Mouse (Mus musculus): Measurements from ENCODE around the gene Slc29a2. TPM values are rescaled to one million over a fixed set of nuclear protein-coding genes. Genes with fewer than 3 reads are reported as not detected.

Slc29a2 gene
- polyA plus RNA-seq, 1 experiment, result 18.5 TPM

- no peak overlapping the region for H3K9ac ChIP-seq (ENCODE audit: low read depth, poor library complexity, severe bottlenecking)
- H3K4me3 ChIP-seq (ENCODE audit: low read depth, low read length), result no peak overlapping the region
- H3K36me3 ChIP-seq (ENCODE audit: control insufficient read depth, insufficient read depth, low read length, poor library complexity, severe bottlenecking), result no peaks in the 10 kb centered on the region
- no peaks in the 10 kb centered on the region for H3K27me3 ChIP-seq (ENCODE audit: control insufficient read depth, insufficient read depth, low read length, poor library complexity, severe bottlenecking)
- H3K4me1 ChIP-seq (ENCODE audit: control insufficient read depth, insufficient read depth, low read length), result peaks cover 5% of the 10 kb centered on the region
- H3K9me3 ChIP-seq (replicated peaks; ENCODE audit: control insufficient read depth, insufficient read depth, low read length, poor library complexity, severe bottlenecking), result no peaks in the 10 kb centered on the region
- TF ChIP-seq POLR2A (IDR thresholded peaks at IDR 0.05; ENCODE audit: insufficient read depth, low read length) (no peak), CTCF (IDR thresholded peaks at IDR 0.05; ENCODE audit: low read depth, low read length) (peak; percentile 46)
- H3K27ac ChIP-seq (ENCODE audit: insufficient read depth, low read length), result no peak overlapping the region
Measured at GRCm38 (mm10) chr19:5048138-5049056, 24.7 kb downstream of the Slc29a2 start.

DNA sequence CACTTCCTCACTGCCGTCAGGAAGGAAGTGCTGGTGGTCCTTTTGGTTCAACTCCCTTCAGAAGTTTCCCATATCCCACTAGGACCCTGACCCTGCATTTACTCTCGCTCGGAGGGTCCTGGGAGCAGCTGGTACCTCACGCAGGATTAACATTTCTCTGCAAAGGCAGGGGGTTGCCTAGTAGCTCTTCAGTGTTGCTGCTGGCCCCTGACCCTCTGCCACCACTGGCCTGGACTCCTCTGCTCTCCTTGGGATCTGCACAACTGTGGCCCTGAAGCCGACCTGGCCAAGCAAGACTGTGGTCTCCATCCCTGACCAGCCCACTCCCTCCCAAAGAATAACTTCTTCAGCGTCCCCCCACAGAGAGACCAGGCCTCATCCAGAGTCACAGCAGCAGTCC is 25.7 kb downstream of the Slc29a2 start:
- H3K27me3 ChIP-seq (ENCODE audit: control insufficient read depth, insufficient read depth, low read length, poor library complexity, severe bottlenecking), result no peaks in the 10 kb centered on the region
- no peaks in the 10 kb centered on the region for H3K36me3 ChIP-seq (ENCODE audit: control insufficient read depth, insufficient read depth, low read length, poor library complexity, severe bottlenecking)
- no peaks in the 10 kb centered on the region for H3K9me3 ChIP-seq (replicated peaks; ENCODE audit: control insufficient read depth, insufficient read depth, low read length, poor library complexity, severe bottlenecking)
- no peak overlapping the region for H3K4me3 ChIP-seq (ENCODE audit: low read depth, low read length)
- H3K4me1 ChIP-seq (ENCODE audit: control insufficient read depth, insufficient read depth, low read length), result peaks cover 7% of the 10 kb centered on the region
- H3K27ac ChIP-seq (ENCODE audit: insufficient read depth, low read length), result peak overlapping the region; percentile 43
- no peak overlapping the region for H3K9ac ChIP-seq (ENCODE audit: low read depth, poor library complexity, severe bottlenecking)
- TF ChIP-seq POLR2A (IDR thresholded peaks at IDR 0.05; ENCODE audit: insufficient read depth, low read length) (no peak), CTCF (IDR thresholded peaks at IDR 0.05; ENCODE audit: low read depth, low read length) (no peak), EP300 (IDR thresholded peaks at IDR 0.05; ENCODE audit: insufficient read depth, low read depth, low read length) (no peak)

DNA sequence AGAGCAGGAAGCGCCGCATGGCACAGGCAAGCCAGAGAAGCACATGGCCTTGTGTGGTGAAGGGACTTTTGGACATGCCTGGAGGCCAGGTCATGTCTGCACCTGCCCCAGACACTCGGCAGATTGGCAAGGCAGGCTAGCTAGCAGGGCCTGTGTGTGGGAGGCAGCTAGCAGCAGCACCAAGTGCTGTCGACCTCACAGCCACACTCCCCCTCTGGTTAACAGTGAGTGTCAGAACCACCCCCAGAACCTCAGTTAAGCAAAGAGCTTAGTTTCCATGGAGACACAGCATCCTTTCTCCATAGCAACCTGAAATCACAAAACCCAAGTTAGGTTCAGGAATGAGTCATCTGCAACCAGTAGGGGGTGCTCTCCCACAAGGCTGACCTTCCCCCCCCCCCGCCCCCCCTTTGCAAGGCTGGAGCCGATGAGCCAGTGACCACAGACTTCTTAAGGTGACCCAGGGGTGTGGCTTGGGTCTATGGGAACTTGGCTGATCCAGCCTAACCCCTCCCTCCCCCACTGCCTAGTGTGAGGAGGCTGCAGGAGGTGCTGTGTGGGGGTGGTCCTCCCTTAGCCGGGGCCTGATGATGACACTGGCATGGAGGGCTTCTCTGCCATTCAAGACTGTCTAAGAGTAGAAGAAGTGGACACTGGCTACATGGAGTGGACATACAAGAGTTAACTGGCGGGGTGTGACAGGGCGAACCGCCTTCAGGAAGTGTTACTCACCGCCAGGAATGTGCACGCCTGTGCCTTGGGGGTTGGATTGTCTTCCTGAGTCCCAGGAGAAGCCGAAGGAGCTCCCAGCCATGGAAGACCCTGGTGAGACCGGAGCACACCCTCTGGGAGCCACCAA is 26.6 kb downstream of the Slc29a2 start, which contains the start of gene Rin1:
TSS of gene Rin1 (plus strand) at position 435 of the 859 bp plus-strand sequence.
- Histone ChIP-seq H3K36me3 (ENCODE audit: control insufficient read depth, insufficient read depth, low read length, poor library complexity, severe bottlenecking) (no peaks in the 10 kb centered on the region), H3K27me3 (ENCODE audit: control insufficient read depth, insufficient read depth, low read length, poor library complexity, severe bottlenecking) (no peaks in the 10 kb centered on the region), H3K27ac (ENCODE audit: insufficient read depth, low read length) (peak within 1 kb of the TSS; percentile 43), H3K9ac (ENCODE audit: low read depth, poor library complexity, severe bottlenecking) (peak within 1 kb of the TSS; percentile 36), H3K4me3 (ENCODE audit: low read depth, low read length) (peak within 1 kb of the TSS; percentile 53), H3K4me1 (ENCODE audit: control insufficient read depth, insufficient read depth, low read length) (peaks cover 7% of the 10 kb centered on the region), H3K9me3 (replicated peaks; ENCODE audit: control insufficient read depth, insufficient read depth, low read length, poor library complexity, severe bottlenecking) (no peaks in the 10 kb centered on the region)
- TF ChIP-seq EP300 (IDR thresholded peaks at IDR 0.05; ENCODE audit: insufficient read depth, low read depth, low read length), result peak; percentile 56; the same call in 1 of the 2 replicates
- TF ChIP-seq CTCF (IDR thresholded peaks at IDR 0.05; ENCODE audit: low read depth, low read length), result peak; percentile 4
- no peak for TF ChIP-seq POLR2A (IDR thresholded peaks at IDR 0.05; ENCODE audit: insufficient read depth, low read length)

DNA sequence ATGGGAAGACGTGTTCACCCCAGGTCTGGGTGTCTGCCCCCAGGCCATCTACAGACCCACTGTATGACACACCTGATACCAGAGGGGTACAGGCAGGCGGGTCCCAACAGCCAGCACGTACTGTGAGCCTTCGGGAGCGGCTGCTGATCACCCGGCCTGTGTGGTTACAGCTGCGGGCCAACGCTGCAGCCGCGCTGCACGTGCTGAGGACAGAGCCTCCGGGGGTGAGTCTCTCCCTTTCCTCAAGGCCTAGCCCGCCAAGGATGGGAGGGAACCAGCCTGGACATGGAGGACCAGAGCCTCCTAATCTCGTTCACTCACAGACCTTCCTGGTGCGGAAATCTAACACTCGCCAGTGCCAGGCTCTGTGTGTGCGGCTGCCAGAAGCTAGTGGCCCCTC is 27.4 kb downstream of the Slc29a2 start:
- peak overlapping the region; percentile 53 for H3K4me3 ChIP-seq (ENCODE audit: low read depth, low read length)
- no peaks in the 10 kb centered on the region for H3K27me3 ChIP-seq (ENCODE audit: control insufficient read depth, insufficient read depth, low read length, poor library complexity, severe bottlenecking)
- no peaks in the 10 kb centered on the region for H3K36me3 ChIP-seq (ENCODE audit: control insufficient read depth, insufficient read depth, low read length, poor library complexity, severe bottlenecking)
- TF ChIP-seq EP300 (IDR thresholded peaks at IDR 0.05; ENCODE audit: insufficient read depth, low read depth, low read length) (no peak), CTCF (IDR thresholded peaks at IDR 0.05; ENCODE audit: low read depth, low read length) (no peak), POLR2A (IDR thresholded peaks at IDR 0.05; ENCODE audit: insufficient read depth, low read length) (no peak)
- H3K9ac ChIP-seq (ENCODE audit: low read depth, poor library complexity, severe bottlenecking), result peak overlapping the region; percentile 36
- no peaks in the 10 kb centered on the region for H3K9me3 ChIP-seq (replicated peaks; ENCODE audit: control insufficient read depth, insufficient read depth, low read length, poor library complexity, severe bottlenecking)
- H3K4me1 ChIP-seq (ENCODE audit: control insufficient read depth, insufficient read depth, low read length), result peaks cover 7% of the 10 kb centered on the region
- no peak overlapping the region for H3K27ac ChIP-seq (ENCODE audit: insufficient read depth, low read length)

GRCm38 (mm10) chr19:5051515-5051914 is 27.9 kb downstream of the Slc29a2 start:
- Histone ChIP-seq H3K4me3 (ENCODE audit: low read depth, low read length) (peak overlapping the region; percentile 53), H3K4me1 (ENCODE audit: control insufficient read depth, insufficient read depth, low read length) (peaks cover 7% of the 10 kb centered on the region), H3K27me3 (ENCODE audit: control insufficient read depth, insufficient read depth, low read length, poor library complexity, severe bottlenecking) (no peaks in the 10 kb centered on the region), H3K36me3 (ENCODE audit: control insufficient read depth, insufficient read depth, low read length, poor library complexity, severe bottlenecking) (no peaks in the 10 kb centered on the region), H3K27ac (ENCODE audit: insufficient read depth, low read length) (no peak overlapping the region), H3K9me3 (replicated peaks; ENCODE audit: control insufficient read depth, insufficient read depth, low read length, poor library complexity, severe bottlenecking) (no peaks in the 10 kb centered on the region), H3K9ac (ENCODE audit: low read depth, poor library complexity, severe bottlenecking) (peak overlapping the region; percentile 36)
- TF ChIP-seq EP300 (IDR thresholded peaks at IDR 0.05; ENCODE audit: insufficient read depth, low read depth, low read length) (no peak), CTCF (IDR thresholded peaks at IDR 0.05; ENCODE audit: low read depth, low read length) (no peak), POLR2A (IDR thresholded peaks at IDR 0.05; ENCODE audit: insufficient read depth, low read length) (no peak)
